Mouse (Mus musculus) midbrain, embryonic 15.5 days (tissue): Measurements from ENCODE around the gene Prkce. TPM values are rescaled to one million over a fixed set of nuclear protein-coding genes. Genes with fewer than 3 reads are reported as not detected.
A peak's percentile ranks its signal among the peaks of the same experiment; 100 is the strongest.

ENCODE experiments used
- ATAC-seq: fragments of 200-750 bp; cut with Nextera tagmentation; replicated peaks from 2 replicates; pipeline ENCODE4 v1.8.0; 2017; ENCODE audit warnings: moderate TSS enrichment
- H3K27ac ChIP-seq: fragments of 300-500 bp; sonication (generic); 2 replicates; pipeline ENCODE4 v1.5.1; 2015; ENCODE audit warnings: mild to moderate bottlenecking, inconsistent platforms
- H3K27me3 ChIP-seq: fragments of 300-500 bp; sonication (generic); replicated peaks from 2 replicates; pipeline ENCODE4 v1.6.1; 2015; ENCODE audit warnings: inconsistent platforms
- H3K36me3 ChIP-seq: fragments of 300-500 bp; sonication (generic); replicated peaks from 2 replicates; pipeline ENCODE4 v1.6.1; 2015; ENCODE audit warnings: inconsistent platforms
- H3K4me1 ChIP-seq: fragments of 300-500 bp; sonication (generic); 2 replicates; pipeline ENCODE4 v1.6.1; 2015; ENCODE audit warnings: inconsistent platforms
- H3K4me2 ChIP-seq: fragments of 300-500 bp; sonication (generic); 2 replicates; pipeline ENCODE4 v1.6.1; 2015; ENCODE audit warnings: inconsistent platforms, mild to moderate bottlenecking, moderate library complexity
- H3K4me3 ChIP-seq: fragments of 300-500 bp; sonication (generic); 2 replicates; pipeline ENCODE4 v1.5.1; 2015; ENCODE audit warnings: mild to moderate bottlenecking, inconsistent platforms
- H3K9ac ChIP-seq: fragments of 300-500 bp; sonication (generic); 2 replicates; pipeline ENCODE4 v1.6.1; 2015; ENCODE audit warnings: mild to moderate bottlenecking, inconsistent platforms
- H3K9me3 ChIP-seq: fragments of 300-500 bp; sonication (generic); 2 replicates; pipeline ENCODE4 v1.6.1; 2016; ENCODE audit warnings: inconsistent platforms
- WGBS: fragments of 180-500 bp; shearing (Covaris S2); methylation state at CpG from one replicate; pipeline ENCODE4 v1.1.7; 2015; ENCODE audit warnings: mixed read lengths; 5-methylcytosine and 5-hydroxymethylcytosine counted together
- polyA plus RNA-seq: library from polyadenylated mRNA; unstranded; fragments of >200 nt; fragmentation: Nextera tagmentation; extraction: Ambion mirVana; gene quantifications from 2 replicates; pipeline ENCODE4 v1.2.1, GENCODE M21; 2015

Gene Prkce
- polyA plus RNA-seq, 1 experiment from 2014 or later = 38.5 TPM

DNA sequence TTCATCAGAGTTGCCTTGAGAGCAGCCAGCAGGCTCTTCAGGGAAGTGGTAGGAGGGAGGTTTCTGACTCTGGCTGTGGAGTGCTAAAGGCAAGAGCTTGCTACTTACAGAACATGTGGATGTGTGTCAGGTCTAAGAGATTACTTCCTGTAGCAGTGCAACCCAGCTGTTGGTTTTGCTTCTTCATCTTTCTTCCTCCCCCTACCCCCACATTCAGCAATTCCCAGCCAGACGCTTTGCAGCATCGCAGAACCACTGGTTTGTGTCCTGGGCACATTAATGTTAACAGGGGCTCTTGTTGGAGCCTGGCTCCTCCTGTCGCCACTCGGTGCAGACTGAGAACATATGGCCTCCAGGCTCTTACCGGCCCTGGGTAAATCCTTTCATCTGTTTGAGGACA, 190.8 kb downstream of the Prkce start:
- H3K4me1 ChIP-seq = peaks cover 9% of the 10 kb centered on the region
- no peaks in the 10 kb centered on the region for H3K27me3 ChIP-seq
- no peak overlapping the region for H3K4me2 ChIP-seq
- ATAC-seq = no peak
- no peaks in the 10 kb centered on the region for H3K9me3 ChIP-seq
- H3K4me3 ChIP-seq = no peak overlapping the region
- no peak overlapping the region for H3K27ac ChIP-seq
- H3K36me3 ChIP-seq = no peaks in the 10 kb centered on the region
- no peak overlapping the region for H3K9ac ChIP-seq
- 68% methylated on average over 5 of the region's 5 CpGs for WGBS

DNA sequence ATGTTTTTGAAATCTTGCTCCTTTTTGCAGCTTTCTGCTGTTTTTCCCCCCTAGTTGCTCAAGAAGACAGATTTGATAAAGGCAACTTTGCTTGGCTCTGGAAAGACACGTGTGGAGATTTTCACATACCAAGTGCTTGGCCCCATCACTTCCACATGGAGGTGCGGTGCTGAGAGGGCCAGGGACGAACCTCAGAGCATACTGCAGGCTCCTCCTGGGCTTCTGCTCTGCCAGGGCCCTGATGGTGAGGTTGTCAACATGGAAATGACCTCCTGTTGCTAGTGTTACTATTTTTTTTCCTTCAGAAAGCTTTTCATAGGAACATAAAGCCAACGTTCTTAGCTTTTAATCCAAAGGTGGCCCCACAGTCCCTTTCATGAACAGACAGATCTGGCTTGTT, 191.3 kb downstream of the Prkce start:
- Histone ChIP-seq H3K9ac (no peak overlapping the region), H3K36me3 (no peaks in the 10 kb centered on the region), H3K4me3 (no peak overlapping the region), H3K4me2 (no peak overlapping the region), H3K9me3 (no peaks in the 10 kb centered on the region), H3K4me1 (peaks cover 9% of the 10 kb centered on the region), H3K27me3 (no peaks in the 10 kb centered on the region), H3K27ac (no peak overlapping the region)
- ATAC-seq = no peak
- WGBS = 69% methylated on average over 4 of the region's 4 CpGs

DNA sequence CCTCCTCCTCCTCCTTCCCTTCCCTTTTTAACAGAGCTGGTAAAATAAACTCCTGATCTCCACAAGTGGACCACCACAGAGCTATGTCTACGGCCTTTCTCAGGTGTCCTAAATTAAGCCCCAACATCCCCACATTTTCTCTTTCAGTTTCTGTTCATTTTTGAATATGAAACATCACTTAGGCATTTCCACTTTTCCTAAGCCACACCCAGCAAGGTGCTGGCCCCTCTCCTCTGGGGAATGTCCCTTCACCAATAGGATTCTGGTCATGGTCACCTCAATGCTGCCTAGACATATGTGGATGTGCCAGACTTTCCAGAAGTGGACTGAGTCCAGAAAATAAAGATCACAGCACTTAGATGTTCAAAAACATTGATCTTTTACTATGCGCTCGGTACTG, 193.3 kb downstream of the Prkce start:
- Histone ChIP-seq H3K36me3 (no peaks in the 10 kb centered on the region), H3K9me3 (no peaks in the 10 kb centered on the region), H3K4me2 (no peak overlapping the region), H3K27me3 (no peaks in the 10 kb centered on the region), H3K4me3 (no peak overlapping the region), H3K4me1 (peaks cover 11% of the 10 kb centered on the region), H3K9ac (no peak overlapping the region), H3K27ac (no peak overlapping the region)
- ATAC-seq = no peak
- WGBS = 86% methylated on average over 3 of the region's 3 CpGs

DNA sequence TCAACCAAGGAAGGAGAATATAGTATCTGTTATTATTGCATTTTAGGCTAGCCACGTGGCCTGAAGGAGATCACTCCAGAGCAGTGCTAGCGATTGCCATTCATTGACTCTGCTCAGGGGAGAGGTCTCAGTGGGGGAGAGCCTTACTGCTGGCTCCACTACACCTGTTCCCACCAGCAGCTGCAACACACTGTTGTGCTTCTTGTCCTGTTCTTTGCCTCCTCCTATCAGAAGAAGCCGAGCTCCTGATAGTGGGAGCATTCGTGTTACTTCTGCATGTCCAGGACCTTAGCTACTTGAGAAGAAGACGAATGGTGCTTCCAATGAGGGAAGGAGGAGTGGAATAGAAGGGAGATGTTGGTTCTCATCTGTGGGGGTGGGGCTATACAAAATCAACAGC, 195.8 kb downstream of the Prkce start:
- no peak overlapping the region for H3K27ac ChIP-seq
- no peak overlapping the region for H3K4me2 ChIP-seq
- WGBS = 70% methylated on average over 5 of the region's 5 CpGs
- H3K9ac ChIP-seq = no peak overlapping the region
- no peak for ATAC-seq
- H3K36me3 ChIP-seq = no peaks in the 10 kb centered on the region
- H3K4me3 ChIP-seq = no peak overlapping the region
- H3K27me3 ChIP-seq = no peaks in the 10 kb centered on the region
- peaks cover 12% of the 10 kb centered on the region for H3K4me1 ChIP-seq
- no peaks in the 10 kb centered on the region for H3K9me3 ChIP-seq

DNA sequence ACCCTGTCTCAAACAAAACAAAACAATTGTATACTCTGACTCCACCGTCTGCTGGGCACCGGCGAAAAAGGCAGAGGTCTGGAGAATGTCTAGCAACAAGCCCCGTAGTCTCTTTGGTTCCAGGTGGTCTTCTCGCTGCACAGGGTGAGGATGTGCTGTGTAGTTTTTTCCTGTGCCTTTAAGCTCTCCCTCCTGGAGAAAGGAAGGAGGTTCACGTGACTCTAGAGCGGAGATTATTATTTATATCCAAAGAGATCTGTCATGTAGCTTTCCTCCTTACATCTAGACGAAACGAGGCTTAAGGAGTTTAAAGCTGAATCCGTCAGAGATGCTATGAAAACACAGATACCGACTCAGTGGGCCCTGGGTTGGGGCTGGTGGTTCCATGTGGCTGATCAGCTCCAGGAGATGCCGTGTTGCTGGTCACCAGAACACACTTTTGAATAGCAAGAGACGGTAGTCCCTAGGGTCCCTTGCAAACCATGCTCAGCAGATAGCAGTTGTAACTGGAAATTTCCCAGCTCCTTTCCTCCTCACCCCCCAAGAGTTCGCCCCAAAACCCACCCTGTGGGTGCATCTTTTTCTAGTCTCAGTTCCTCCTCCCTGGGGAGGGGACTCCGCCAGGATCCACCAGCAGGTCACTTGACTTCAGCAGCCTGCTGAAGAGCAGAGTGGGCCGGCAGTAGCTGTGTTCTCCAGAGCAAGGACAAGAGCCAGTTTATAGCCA, 196.9 kb downstream of the Prkce start:
- WGBS = 75% methylated on average over 16 of the region's 16 CpGs
- no peaks in the 10 kb centered on the region for H3K36me3 ChIP-seq
- no peak overlapping the region for H3K4me3 ChIP-seq
- peaks cover 12% of the 10 kb centered on the region for H3K4me1 ChIP-seq
- no peak overlapping the region for H3K9ac ChIP-seq
- H3K4me2 ChIP-seq = no peak overlapping the region
- H3K27me3 ChIP-seq = no peaks in the 10 kb centered on the region
- no peaks in the 10 kb centered on the region for H3K9me3 ChIP-seq
- ATAC-seq = no peak
- no peak overlapping the region for H3K27ac ChIP-seq

DNA sequence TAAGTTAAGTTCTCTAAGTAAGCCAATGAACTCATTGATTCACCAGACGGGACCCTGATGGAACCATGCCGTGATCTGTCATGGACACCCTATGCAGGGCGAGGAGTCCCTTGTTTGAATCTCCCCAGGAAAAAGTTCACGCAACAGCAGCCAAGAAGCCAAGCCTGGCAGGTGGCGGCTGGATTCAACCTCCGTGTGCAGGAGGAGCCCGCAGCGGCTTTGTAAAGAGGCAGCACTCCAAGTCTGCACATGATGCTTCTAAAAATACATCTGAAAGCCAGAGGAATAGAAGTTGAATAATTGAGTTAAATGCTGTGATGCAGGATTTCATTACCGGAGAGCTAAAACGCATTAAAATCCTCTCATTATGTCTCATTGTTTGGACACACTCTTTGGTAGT, 199.3 kb downstream of the Prkce start:
- Histone ChIP-seq H3K4me3 (no peak overlapping the region), H3K9ac (no peak overlapping the region), H3K27ac (no peak overlapping the region), H3K4me2 (no peak overlapping the region), H3K9me3 (no peaks in the 10 kb centered on the region), H3K4me1 (peaks cover 22% of the 10 kb centered on the region), H3K27me3 (no peaks in the 10 kb centered on the region), H3K36me3 (no peaks in the 10 kb centered on the region)
- 60% methylated on average over 10 of the region's 10 CpGs for WGBS
- ATAC-seq = no peak

DNA sequence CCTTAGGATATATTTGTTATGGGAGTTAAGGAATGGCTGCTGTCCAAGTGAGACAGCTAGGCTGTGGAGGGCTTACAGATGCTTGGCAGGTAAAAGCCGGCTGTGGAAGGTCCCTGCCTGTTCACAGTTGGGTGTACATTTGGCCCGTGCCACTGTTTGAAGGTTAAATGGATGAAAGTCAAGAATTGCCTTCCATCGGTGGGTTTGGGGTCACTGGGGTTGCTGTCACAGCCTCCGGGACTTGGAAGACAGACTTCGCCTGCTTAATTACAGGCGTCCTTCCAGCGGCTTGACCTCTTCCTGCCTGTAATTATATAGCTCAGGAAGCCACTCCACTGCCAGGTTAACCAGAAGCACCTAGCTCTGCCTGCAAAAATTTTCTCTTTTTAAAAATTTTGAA, 200.1 kb downstream of the Prkce start:
- Histone ChIP-seq H3K4me2 (no peak overlapping the region), H3K9ac (no peak overlapping the region), H3K36me3 (no peaks in the 10 kb centered on the region), H3K27ac (0 out of 2 replicates have a peak overlapping the region, but pooled peaks have one; percentile 1), H3K9me3 (no peaks in the 10 kb centered on the region), H3K27me3 (no peaks in the 10 kb centered on the region), H3K4me1 (peaks cover 22% of the 10 kb centered on the region), H3K4me3 (no peak overlapping the region)
- ATAC-seq = 0 out of 2 replicates have a peak, but pooled peaks have one; percentile 18
- WGBS = 59% methylated on average over 7 of the region's 7 CpGs

DNA sequence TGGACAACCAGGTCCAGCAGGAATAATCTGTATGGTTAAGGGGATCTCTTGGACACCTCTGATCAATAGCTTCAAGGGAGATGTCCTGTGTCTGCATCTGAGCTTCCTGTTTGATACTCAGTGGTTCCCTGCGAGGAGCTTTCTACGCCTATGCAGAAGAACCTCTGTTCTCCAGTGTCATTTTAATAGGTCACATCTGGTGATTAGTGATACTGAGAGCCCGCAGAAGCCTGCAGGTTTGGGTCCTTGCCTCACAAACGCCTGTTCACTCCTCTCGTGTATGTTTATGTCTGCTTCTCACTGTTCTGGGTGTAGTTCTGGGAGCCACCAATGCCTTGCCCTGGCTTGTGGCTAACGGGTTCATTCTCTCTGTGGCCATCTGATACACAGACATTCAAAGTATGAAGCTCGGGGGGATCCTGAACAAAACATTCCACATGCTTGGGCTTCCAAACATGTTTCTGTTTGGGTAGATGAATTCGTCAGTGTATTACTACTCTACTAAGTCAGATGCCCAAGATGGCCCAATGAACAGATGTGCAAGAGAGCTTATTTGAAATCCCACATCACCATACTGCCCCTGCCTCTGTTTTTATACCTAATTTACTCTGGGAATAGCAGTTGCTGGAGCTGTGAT, 202.6 kb downstream of the Prkce start:
- Histone ChIP-seq H3K36me3 (no peaks in the 10 kb centered on the region), H3K9me3 (no peaks in the 10 kb centered on the region), H3K27ac (0 out of 2 replicates have a peak overlapping the region, but pooled peaks have one; percentile 45), H3K9ac (no peak overlapping the region), H3K4me2 (no peak overlapping the region), H3K4me1 (peaks cover 18% of the 10 kb centered on the region), H3K27me3 (no peaks in the 10 kb centered on the region), H3K4me3 (no peak overlapping the region)
- 86% methylated on average over 8 of the region's 8 CpGs for WGBS
- ATAC-seq = no peak

DNA sequence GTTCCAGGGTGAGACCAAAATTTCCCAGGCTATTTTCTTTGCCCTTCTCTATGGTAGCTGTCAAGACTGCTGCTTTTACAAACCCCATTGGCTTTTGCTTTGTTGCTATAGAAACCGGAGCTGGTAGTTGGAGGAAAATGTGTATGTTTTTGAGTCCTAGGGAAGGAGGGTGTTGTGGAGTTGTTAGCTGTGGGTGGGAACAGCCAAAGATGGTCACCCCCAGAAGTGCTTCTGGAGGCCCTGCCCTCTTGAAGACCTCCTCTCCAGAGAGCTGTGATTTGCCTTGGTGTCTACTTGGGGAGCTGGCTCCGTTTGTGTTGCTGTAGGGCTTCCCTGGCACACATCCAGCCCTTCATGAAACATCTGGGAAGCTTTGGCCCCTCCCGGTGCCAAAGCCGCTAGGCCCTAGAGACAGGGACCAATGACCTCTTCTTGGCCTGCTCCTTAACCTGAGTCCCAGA, 203.5 kb downstream of the Prkce start:
- 64% methylated on average over 4 of the region's 4 CpGs for WGBS
- peaks cover 18% of the 10 kb centered on the region for H3K4me1 ChIP-seq
- no peak overlapping the region for H3K4me2 ChIP-seq
- H3K27me3 ChIP-seq = no peaks in the 10 kb centered on the region
- no peaks in the 10 kb centered on the region for H3K9me3 ChIP-seq
- peak; percentile 30 for ATAC-seq
- H3K9ac ChIP-seq = no peak overlapping the region
- H3K27ac ChIP-seq = peak overlapping the region; percentile 45
- H3K36me3 ChIP-seq = no peaks in the 10 kb centered on the region
- H3K4me3 ChIP-seq = no peak overlapping the region

DNA sequence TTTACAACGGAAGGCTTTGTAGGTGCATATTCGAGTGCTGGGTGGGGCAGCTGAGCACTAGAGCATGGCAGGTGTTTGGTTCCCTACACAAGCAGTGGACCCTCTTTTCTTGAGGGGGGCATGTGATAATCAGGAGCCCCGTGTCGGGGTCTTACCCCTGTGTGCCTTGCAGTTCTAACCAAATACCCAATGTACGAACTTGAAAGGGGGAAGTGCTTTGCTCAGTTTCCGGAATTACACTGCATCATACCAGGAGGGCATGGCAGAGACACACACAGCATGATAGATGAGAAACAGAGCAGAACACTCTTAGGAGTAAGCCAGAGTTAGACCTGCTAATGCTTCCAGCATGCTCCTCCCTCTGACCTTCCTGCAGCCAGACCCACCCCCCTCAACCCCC, 208.8 kb downstream of the Prkce start:
- H3K27ac ChIP-seq = no peak overlapping the region
- no peak overlapping the region for H3K9ac ChIP-seq
- no peak overlapping the region for H3K4me2 ChIP-seq
- WGBS = 88% methylated on average over 6 of the region's 6 CpGs
- ATAC-seq = no peak
- peaks cover 17% of the 10 kb centered on the region for H3K4me1 ChIP-seq
- H3K36me3 ChIP-seq = no peaks in the 10 kb centered on the region
- H3K4me3 ChIP-seq = no peak overlapping the region
- H3K9me3 ChIP-seq = no peaks in the 10 kb centered on the region
- H3K27me3 ChIP-seq = no peaks in the 10 kb centered on the region

DNA sequence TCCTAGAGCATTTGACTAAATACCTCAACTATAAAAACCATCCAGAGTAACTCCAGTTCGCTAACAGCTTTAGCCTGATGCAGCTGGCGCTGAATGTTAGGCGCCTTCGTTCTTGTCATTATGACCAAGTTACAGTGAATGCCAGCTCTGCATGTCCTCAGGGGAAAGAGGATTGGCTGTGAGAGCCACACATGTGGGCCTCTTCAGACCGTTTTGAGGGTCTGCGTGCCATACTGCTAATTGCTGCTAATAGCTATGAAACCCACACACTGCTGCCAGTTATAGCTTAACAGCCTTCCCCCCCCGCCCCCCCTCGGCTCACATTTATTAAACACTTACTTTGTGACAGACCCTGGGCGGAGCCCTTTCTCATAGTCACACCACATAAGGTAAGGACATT, 210.3 kb downstream of the Prkce start:
- H3K9ac ChIP-seq = no peak overlapping the region
- H3K4me3 ChIP-seq = no peak overlapping the region
- WGBS = 82% methylated on average over 9 of the region's 9 CpGs
- H3K4me1 ChIP-seq = peaks cover 14% of the 10 kb centered on the region
- no peaks in the 10 kb centered on the region for H3K9me3 ChIP-seq
- H3K27me3 ChIP-seq = no peaks in the 10 kb centered on the region
- no peak overlapping the region for H3K4me2 ChIP-seq
- ATAC-seq = no peak
- H3K27ac ChIP-seq = no peak overlapping the region
- H3K36me3 ChIP-seq = no peaks in the 10 kb centered on the region

DNA sequence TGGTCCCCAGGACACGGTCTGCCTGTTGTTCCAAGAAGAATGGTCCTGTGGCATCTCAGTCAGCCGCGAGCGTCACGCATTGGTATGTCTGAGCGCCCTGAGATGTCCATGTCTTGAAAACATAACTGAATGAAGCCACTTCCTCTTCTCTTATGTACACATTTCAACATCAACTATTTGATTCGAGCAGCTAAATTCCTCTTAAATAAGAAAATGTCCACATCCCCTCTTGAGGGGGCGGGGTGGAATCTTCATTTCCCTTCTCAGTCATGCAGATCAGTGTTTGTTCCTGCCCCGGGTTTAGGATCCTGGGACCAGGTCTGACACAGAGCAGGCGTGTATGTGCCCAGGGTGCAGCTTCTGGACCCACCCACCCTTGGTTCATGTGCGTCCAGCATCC, 211.0 kb downstream of the Prkce start:
- no peaks in the 10 kb centered on the region for H3K9me3 ChIP-seq
- H3K4me3 ChIP-seq = no peak overlapping the region
- no peaks in the 10 kb centered on the region for H3K27me3 ChIP-seq
- no peak for ATAC-seq
- H3K4me1 ChIP-seq = peaks cover 14% of the 10 kb centered on the region
- WGBS = 77% methylated on average over 11 of the region's 11 CpGs
- no peak overlapping the region for H3K4me2 ChIP-seq
- no peak overlapping the region for H3K27ac ChIP-seq
- no peak overlapping the region for H3K9ac ChIP-seq
- no peaks in the 10 kb centered on the region for H3K36me3 ChIP-seq
